Mouse (Mus musculus) adrenal gland, adult (tissue): Measurements from ENCODE around the gene Zfp326.

Experiments used
- DNase-seq, 2 experiments: peaks; one replicate each; pipeline ENCODE4 v3.0.0; 2022 to 2023; ENCODE audit warnings: low spot score in 1 of 2; ENCODE audit not compliant: inconsistent age in 2 of 2

Zfp326 gene

GRCm38 (mm10) chr5:105930282-105930681 lies 53.9 kb downstream of the Zfp326 start:
- DNase-seq: peak in 1 of 2 experiments; percentile 48

- DNase-seq: no peak
Measured at GRCm38 (mm10) chr5:105932392-105932791, 56.0 kb downstream of the Zfp326 start.

DNA sequence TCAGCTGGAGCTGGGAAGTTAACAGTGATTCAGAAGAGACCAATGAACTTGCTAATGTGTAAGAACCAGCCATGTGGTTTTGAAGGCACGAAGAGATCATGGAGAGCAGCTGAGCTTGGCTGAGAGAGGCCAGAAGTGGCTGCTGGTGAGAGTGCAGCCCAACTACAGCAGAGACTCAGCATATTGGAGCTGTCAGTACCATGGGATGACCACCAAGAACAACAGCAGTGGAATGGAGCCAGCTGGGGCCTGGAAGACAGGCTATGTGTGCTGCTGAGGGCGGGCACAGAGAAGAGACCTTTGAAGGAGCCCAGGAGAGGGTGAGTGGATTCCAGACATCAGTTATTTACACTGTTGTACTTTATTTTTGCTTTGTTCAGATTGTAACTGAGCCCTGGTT lies 65.6 kb downstream of the Zfp326 start:
- no peak for DNase-seq
